Mouse (Mus musculus): Measurements from ENCODE around the gene Ube4b.

DNA sequence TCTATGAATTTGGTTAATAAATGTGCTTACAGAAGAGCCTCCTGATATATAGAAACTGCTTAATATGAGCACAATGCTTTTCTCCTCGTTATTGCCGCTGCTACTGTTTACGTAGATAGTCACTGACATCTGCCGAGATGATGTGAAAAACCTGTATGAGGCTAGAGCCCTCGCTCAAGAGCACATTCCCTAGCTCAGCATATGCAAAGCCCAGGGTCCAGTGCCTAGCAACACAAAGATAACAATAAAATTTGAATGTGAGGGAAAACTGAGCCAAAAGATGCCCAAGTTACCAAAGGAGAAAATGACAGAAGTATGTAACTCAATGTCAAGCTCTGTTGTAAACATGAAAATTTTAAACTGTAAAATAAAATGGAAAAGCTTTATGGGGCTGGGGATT, 123.0 kb downstream of the Ube4b start:
- TF ChIP-seq CTCF (IDR thresholded peaks at IDR 0.05), result no peak
- no peak for TF ChIP-seq EP300 (IDR thresholded peaks at IDR 0.05)
